Mouse (Mus musculus) heart, embryonic 16.5 days (tissue): ENCODE measurements at regions not wholly inside any gene's neighbourhood (a gene's known extent, or its start where the extent isn't known, plus 50 kb on each side); places are given as distances from the start of the nearest gene placed in this dataset.

Experiments used
- ATAC-seq: fragments of 200-750 bp; cut with Nextera tagmentation; replicated peaks from 2 replicates; pipeline ENCODE4 v1.8.0; 2017; ENCODE audit warnings: moderate number of reproducible peaks; ENCODE audit not compliant: insufficient read depth, low FRiP score; ENCODE audit errors: extremely low read depth
- H3K27ac ChIP-seq: fragments of 300-500 bp; sonication (generic); 2 replicates; pipeline ENCODE4 v1.5.1; 2014; ENCODE audit warnings: mild to moderate bottlenecking, low read length, control low read depth, moderate library complexity
- H3K27me3 ChIP-seq: fragments of 300-500 bp; sonication (generic); 2 replicates; pipeline ENCODE4 v1.6.1; 2014; ENCODE audit warnings: low read length, mixed read lengths; ENCODE audit not compliant: control insufficient read depth, insufficient read depth
- H3K36me3 ChIP-seq: fragments of 300-500 bp; sonication (generic); 2 replicates; pipeline ENCODE4 v1.6.1; 2014; ENCODE audit not compliant: control insufficient read depth, insufficient read depth
- H3K4me1 ChIP-seq: fragments of 300-500 bp; sonication (generic); 2 replicates; pipeline ENCODE4 v1.6.1; 2014; ENCODE audit warnings: low read length, mixed read lengths; ENCODE audit not compliant: control insufficient read depth, insufficient read depth
- H3K4me2 ChIP-seq: fragments of 300-500 bp; sonication (generic); 2 replicates; pipeline ENCODE4 v1.6.1; 2014; ENCODE audit warnings: low read depth, mild to moderate bottlenecking, control low read depth, low read length
- H3K4me3 ChIP-seq: fragments of 300-500 bp; sonication (generic); 2 replicates; pipeline ENCODE4 v1.5.1; 2014; ENCODE audit warnings: mild to moderate bottlenecking, control low read depth, low read length
- H3K9ac ChIP-seq: fragments of 300-500 bp; sonication (generic); 2 replicates; pipeline ENCODE4 v1.6.1; 2014; ENCODE audit warnings: low read length, control low read depth
- H3K9me3 ChIP-seq: fragments of 300-500 bp; sonication (generic); replicated peaks from 2 replicates; pipeline ENCODE4 v1.6.1; 2016; ENCODE audit warnings: low read length; ENCODE audit not compliant: control insufficient read depth
- WGBS: fragments of 180-500 bp; shearing (Covaris S2); extraction: QIAGEN DNeasy Blood & Tissue Kit; methylation state at CpG from one replicate; pipeline ENCODE4 v1.1.7; 2014; 5-methylcytosine and 5-hydroxymethylcytosine counted together

DNA sequence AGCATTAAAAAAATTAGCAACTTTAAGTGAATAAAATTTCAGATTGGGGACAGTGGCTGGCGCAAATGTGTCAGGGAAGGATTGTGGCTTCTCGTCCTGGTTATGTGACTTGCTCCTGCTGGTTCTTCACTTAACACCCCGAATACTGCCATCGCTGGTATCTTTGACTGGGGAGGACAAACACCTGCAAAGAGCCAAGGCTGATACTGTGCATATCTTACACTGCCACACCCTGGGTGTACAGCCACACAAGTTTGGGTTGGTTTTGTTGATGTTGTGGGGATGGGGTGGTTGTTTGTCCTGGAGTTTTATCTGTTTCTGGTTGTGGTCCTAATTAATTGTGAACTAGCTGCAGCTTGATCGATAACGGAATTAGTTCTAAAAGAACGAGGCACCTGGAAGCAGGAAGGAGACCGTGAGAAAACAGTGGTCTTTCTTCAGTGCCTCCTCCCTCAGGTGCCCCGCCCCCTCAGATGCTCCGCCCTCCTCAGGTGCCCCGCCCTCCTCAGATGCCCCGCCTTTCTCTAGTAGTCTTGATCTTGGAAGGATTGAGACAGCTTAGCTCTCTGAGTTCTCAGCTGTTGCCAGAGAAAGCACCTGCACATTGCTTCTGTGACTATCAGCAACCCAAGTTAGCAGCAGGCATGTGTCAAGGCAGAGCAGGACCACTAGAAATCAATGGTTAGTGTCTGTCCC is 107.0 kb upstream of the Magi3 start:
- Histone ChIP-seq H3K4me2 (no peak overlapping the region), H3K36me3 (no peaks in the 10 kb centered on the region), H3K4me3 (no peak overlapping the region), H3K9ac (no peak overlapping the region), H3K27me3 (no peaks in the 10 kb centered on the region), H3K4me1 (peaks cover 16% of the 10 kb centered on the region), H3K27ac (no peak overlapping the region), H3K9me3 (no peaks in the 10 kb centered on the region)
- WGBS = 77% methylated on average over 12 of the region's 12 CpGs
- ATAC-seq = no peak

- WGBS = 71% methylated on average over 2 of the region's 2 CpGs
- Histone ChIP-seq H3K36me3 (no peaks in the 10 kb centered on the region), H3K4me1 (peaks cover 35% of the 10 kb centered on the region), H3K27ac (no peak overlapping the region), H3K4me2 (no peak overlapping the region), H3K27me3 (no peaks in the 10 kb centered on the region), H3K9me3 (no peaks in the 10 kb centered on the region), H3K4me3 (no peak overlapping the region), H3K9ac (no peak overlapping the region)
- no peak for ATAC-seq
Observed at GRCm38 (mm10) chr3:104322591-104322990, 102.4 kb upstream of the Magi3 start.

GRCm38 (mm10) chr3:104320404-104320803 is 100.2 kb upstream of the Magi3 start:
- H3K4me2 ChIP-seq = no peak overlapping the region
- ATAC-seq = peak; percentile 34; the same call in 1 of the 2 replicates

GRCm38 (mm10) chr3:104319377-104319776 is 99.2 kb upstream of the Magi3 start:
- Histone ChIP-seq H3K4me2 (peak overlapping the region; percentile 42), H3K4me3 (peak overlapping the region; percentile 3; the same call in 1 of the 2 replicates), H3K27ac (peak overlapping the region; percentile 92), H3K9ac (peak overlapping the region; percentile 32; the same call in 1 of the 2 replicates), H3K4me1 (peaks cover 26% of the 10 kb centered on the region), H3K27me3 (no peaks in the 10 kb centered on the region), H3K36me3 (no peaks in the 10 kb centered on the region), H3K9me3 (no peaks in the 10 kb centered on the region)
- WGBS = 13% methylated on average over 6 of the region's 6 CpGs
- peak; percentile 79 for ATAC-seq

More at GRCm38 (mm10) chr3:104320404-104320803, 100.2 kb upstream of the Magi3 start:
- H3K36me3 ChIP-seq = no peaks in the 10 kb centered on the region
- no peak overlapping the region for H3K9ac ChIP-seq
- H3K27me3 ChIP-seq = no peaks in the 10 kb centered on the region
- H3K27ac ChIP-seq = peak overlapping the region; percentile 92
- H3K4me1 ChIP-seq = peaks cover 32% of the 10 kb centered on the region
- H3K9me3 ChIP-seq = no peaks in the 10 kb centered on the region
- WGBS = 23% methylated on average over 4 of the region's 4 CpGs
- no peak overlapping the region for H3K4me3 ChIP-seq

GRCm38 (mm10) chr3:104318911-104319310 is 98.7 kb upstream of the Magi3 start:
- Histone ChIP-seq H3K4me1 (peaks cover 26% of the 10 kb centered on the region), H3K9ac (peak overlapping the region; percentile 32; the same call in 1 of the 2 replicates)

GRCm38 (mm10) chr3:104317528-104317927 is 97.4 kb upstream of the Magi3 start:
- H3K27me3 ChIP-seq = no peaks in the 10 kb centered on the region
- H3K27ac ChIP-seq = no peak overlapping the region
- no peaks in the 10 kb centered on the region for H3K36me3 ChIP-seq
- no peaks in the 10 kb centered on the region for H3K9me3 ChIP-seq
- 59% methylated on average over 4 of the region's 4 CpGs for WGBS
- H3K4me1 ChIP-seq = peaks cover 26% of the 10 kb centered on the region
- ATAC-seq = no peak
- H3K4me3 ChIP-seq = no peak overlapping the region
- H3K4me2 ChIP-seq = no peak overlapping the region
- H3K9ac ChIP-seq = no peak overlapping the region

More at GRCm38 (mm10) chr3:104318911-104319310, 98.7 kb upstream of the Magi3 start:
- peak; percentile 80 for ATAC-seq
- no peaks in the 10 kb centered on the region for H3K9me3 ChIP-seq
- H3K4me2 ChIP-seq = peak overlapping the region; percentile 42
- 15% methylated on average over 8 of the region's 8 CpGs for WGBS
- no peaks in the 10 kb centered on the region for H3K27me3 ChIP-seq
- no peaks in the 10 kb centered on the region for H3K36me3 ChIP-seq
- peak overlapping the region; percentile 3; the same call in 1 of the 2 replicates for H3K4me3 ChIP-seq
- H3K27ac ChIP-seq = peak overlapping the region; percentile 92

- ATAC-seq = no peak
- no peaks in the 10 kb centered on the region for H3K9me3 ChIP-seq
- no peak overlapping the region for H3K9ac ChIP-seq
- no peaks in the 10 kb centered on the region for H3K36me3 ChIP-seq
- no peaks in the 10 kb centered on the region for H3K27me3 ChIP-seq
- no peak overlapping the region for H3K4me3 ChIP-seq
- WGBS = 70% methylated on average over 4 of the region's 4 CpGs
- no peak overlapping the region for H3K4me2 ChIP-seq
- H3K4me1 ChIP-seq = peaks cover 6% of the 10 kb centered on the region; the same call in 1 of the 2 replicates
- H3K27ac ChIP-seq = no peak overlapping the region
Observed at GRCm38 (mm10) chr3:104313063-104313462, 92.9 kb upstream of the Magi3 start.

- no peak for ATAC-seq
- 86% methylated on average over 1 of the region's 1 CpGs for WGBS
- H3K27me3 ChIP-seq = no peaks in the 10 kb centered on the region
Observed at GRCm38 (mm10) chr3:104306961-104307360, 86.8 kb upstream of the Magi3 start.

DNA sequence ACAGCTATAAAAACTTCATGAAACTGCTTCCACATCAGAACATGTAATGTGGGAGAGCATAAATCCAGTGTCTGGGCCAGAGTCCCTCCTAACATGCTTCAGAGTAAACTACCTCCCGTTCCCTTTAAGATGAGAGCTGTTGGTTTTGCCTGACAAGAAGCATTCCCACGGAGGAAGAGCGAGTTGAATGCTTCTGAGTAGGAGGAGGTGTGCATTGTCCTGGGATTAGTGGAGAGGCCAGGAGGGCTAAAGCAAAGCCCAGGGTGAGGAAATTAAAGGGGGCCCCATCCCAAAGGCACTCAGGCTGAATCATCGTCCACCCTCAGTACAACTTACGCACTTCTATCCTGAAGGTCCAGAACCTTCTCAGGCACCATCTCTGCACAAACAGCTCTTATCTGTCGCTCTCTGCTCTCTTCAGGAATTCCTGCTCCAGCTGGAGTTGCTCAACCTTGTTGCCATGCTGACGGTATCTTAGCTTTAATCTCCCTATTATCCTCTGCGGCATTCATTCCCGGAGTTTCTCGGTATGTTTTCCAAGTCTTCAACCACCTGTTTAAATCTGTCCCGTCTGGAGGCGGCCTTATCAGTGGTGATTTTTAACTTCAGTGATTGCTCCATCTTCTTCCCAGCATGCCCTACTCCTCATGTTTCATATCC is 85.9 kb upstream of the Magi3 start:
- H3K4me1 ChIP-seq = peaks cover 17% of the 10 kb centered on the region
- 16% methylated on average over 12 of the region's 12 CpGs for WGBS
- no peak overlapping the region for H3K4me3 ChIP-seq
- H3K27me3 ChIP-seq = no peaks in the 10 kb centered on the region
- H3K9me3 ChIP-seq = no peaks in the 10 kb centered on the region
- no peaks in the 10 kb centered on the region for H3K36me3 ChIP-seq
- no peak overlapping the region for H3K9ac ChIP-seq
- ATAC-seq = no peak
- no peak overlapping the region for H3K27ac ChIP-seq
- H3K4me2 ChIP-seq = no peak overlapping the region

More at GRCm38 (mm10) chr3:104306961-104307360, 86.8 kb upstream of the Magi3 start:
- Histone ChIP-seq H3K9me3 (no peaks in the 10 kb centered on the region), H3K4me2 (no peak overlapping the region), H3K36me3 (no peaks in the 10 kb centered on the region), H3K27ac (no peak overlapping the region), H3K4me1 (peaks cover 12% of the 10 kb centered on the region), H3K9ac (no peak overlapping the region), H3K4me3 (no peak overlapping the region)
